Mouse (Mus musculus): Measurements from ENCODE around the gene Olfr476.
"Not testable (repeated sequence)": the region's sequence is repeated elsewhere in the genome, so short reads cannot be mapped to it uniquely, and the experiment has no call there.

The Olfr476 gene

GRCm38 (mm10) chr7:107964503-107964902 lies at the start of gene Olfr476:
TSS of gene Olfr476 (plus strand) at chr7:107964803.
- DNase-seq (ENCODE audit: low read depth, low spot score) = no peak

- no peak for DNase-seq (ENCODE audit: low read depth, low spot score)
Measured at GRCm38 (mm10) chr7:107930146-107930545, 34.5 kb upstream of the Olfr476 start, which contains the start of gene Olfr473. TSS of gene Olfr473 (plus strand) at chr7:107930446.

GRCm38 (mm10) chr7:107952539-107952938 lies 12.1 kb upstream of the Olfr476 start:
- DNase-seq (ENCODE audit: low read depth, low spot score) = not testable (repeated sequence)

GRCm38 (mm10) chr7:107954343-107954742 lies 10.3 kb upstream of the Olfr476 start, which contains the start of gene Olfr474:
TSS of gene Olfr474 (plus strand) at chr7:107954643.
- DNase-seq (ENCODE audit: low read depth, low spot score) = no peak

GRCm38 (mm10) chr7:107986393-107986792 lies 21.8 kb downstream of the Olfr476 start, which contains the start of gene Olfr477:
TSS of gene Olfr477 (plus strand) at chr7:107986693.
- DNase-seq (ENCODE audit: low read depth, low spot score) = no peak

GRCm38 (mm10) chr7:108014256-108014655 lies 49.7 kb downstream of the Olfr476 start:
- not testable (repeated sequence) for DNase-seq (ENCODE audit: low read depth, low spot score)

All from skeletal muscle tissue, adult 2 months (tissue).